Mouse (Mus musculus) kidney, embryonic 14.5 days (tissue): Measurements from ENCODE around the gene Myo9b. TPM values are rescaled to one million over a fixed set of nuclear protein-coding genes. Genes with fewer than 3 reads are reported as not detected.
"Not testable (repeated sequence)": the region's sequence is repeated elsewhere in the genome, so short reads cannot be mapped to it uniquely, and the experiment has no call there.

Source experiments
- ATAC-seq: fragments of 200-750 bp; cut with Nextera tagmentation; 2 replicates; pipeline ENCODE4 v1.8.0; 2017; ENCODE audit warnings: moderate number of reproducible peaks, mild to moderate bottlenecking, moderate TSS enrichment, moderate library complexity; ENCODE audit not compliant: low FRiP score, low TSS enrichment
- H3K27ac ChIP-seq: fragments of 300-500 bp; sonication (generic); 2 replicates; pipeline ENCODE4 v1.5.1; 2014; ENCODE audit warnings: low read depth, mild to moderate bottlenecking, low read length, moderate library complexity, mixed read lengths
- H3K27me3 ChIP-seq: fragments of 300-500 bp; sonication (generic); 2 replicates; pipeline ENCODE4 v1.6.1; 2014; ENCODE audit warnings: mild to moderate bottlenecking, low read length; ENCODE audit not compliant: control insufficient read depth, insufficient read depth
- H3K36me3 ChIP-seq: fragments of 300-500 bp; sonication (generic); 2 replicates; pipeline ENCODE4 v1.6.1; 2014; ENCODE audit warnings: low read length, mixed read lengths; ENCODE audit not compliant: control insufficient read depth, insufficient read depth
- H3K4me1 ChIP-seq: fragments of 300-500 bp; sonication (generic); 2 replicates; pipeline ENCODE4 v1.6.1; 2014; ENCODE audit warnings: low read length, mixed read lengths; ENCODE audit not compliant: control insufficient read depth, insufficient read depth
- H3K4me2 ChIP-seq: fragments of 300-500 bp; sonication (generic); replicated peaks from 2 replicates; pipeline ENCODE4 v1.6.1; 2014; ENCODE audit warnings: low read depth, mild to moderate bottlenecking, low read length
- H3K4me3 ChIP-seq: fragments of 300-500 bp; sonication (generic); 2 replicates; pipeline ENCODE4 v1.5.1; 2014; ENCODE audit warnings: mild to moderate bottlenecking, low read length
- H3K9ac ChIP-seq: fragments of 300-500 bp; sonication (generic); 2 replicates; pipeline ENCODE4 v1.6.1; 2014; ENCODE audit warnings: low read depth, mild to moderate bottlenecking, low read length, moderate library complexity
- H3K9me3 ChIP-seq: fragments of 300-500 bp; sonication (generic); 2 replicates; pipeline ENCODE4 v1.6.1; 2016; ENCODE audit warnings: low read length; ENCODE audit not compliant: control insufficient read depth
- WGBS: fragments of 180-500 bp; shearing (Covaris S2); extraction: QIAGEN DNeasy Blood & Tissue Kit; methylation state at CpG from one replicate; pipeline ENCODE4 v1.1.7; 2014; 5-methylcytosine and 5-hydroxymethylcytosine counted together
- polyA plus RNA-seq: library from polyadenylated mRNA; unstranded; fragments of >200 nt; fragmentation: Nextera tagmentation; extraction: Ambion mirVana; gene quantifications from 2 replicates; pipeline ENCODE4 v1.2.1, GENCODE M21; 2014

The Myo9b gene
- polyA plus RNA-seq: 14.6 and 23.7 TPM in 2 replicates

DNA sequence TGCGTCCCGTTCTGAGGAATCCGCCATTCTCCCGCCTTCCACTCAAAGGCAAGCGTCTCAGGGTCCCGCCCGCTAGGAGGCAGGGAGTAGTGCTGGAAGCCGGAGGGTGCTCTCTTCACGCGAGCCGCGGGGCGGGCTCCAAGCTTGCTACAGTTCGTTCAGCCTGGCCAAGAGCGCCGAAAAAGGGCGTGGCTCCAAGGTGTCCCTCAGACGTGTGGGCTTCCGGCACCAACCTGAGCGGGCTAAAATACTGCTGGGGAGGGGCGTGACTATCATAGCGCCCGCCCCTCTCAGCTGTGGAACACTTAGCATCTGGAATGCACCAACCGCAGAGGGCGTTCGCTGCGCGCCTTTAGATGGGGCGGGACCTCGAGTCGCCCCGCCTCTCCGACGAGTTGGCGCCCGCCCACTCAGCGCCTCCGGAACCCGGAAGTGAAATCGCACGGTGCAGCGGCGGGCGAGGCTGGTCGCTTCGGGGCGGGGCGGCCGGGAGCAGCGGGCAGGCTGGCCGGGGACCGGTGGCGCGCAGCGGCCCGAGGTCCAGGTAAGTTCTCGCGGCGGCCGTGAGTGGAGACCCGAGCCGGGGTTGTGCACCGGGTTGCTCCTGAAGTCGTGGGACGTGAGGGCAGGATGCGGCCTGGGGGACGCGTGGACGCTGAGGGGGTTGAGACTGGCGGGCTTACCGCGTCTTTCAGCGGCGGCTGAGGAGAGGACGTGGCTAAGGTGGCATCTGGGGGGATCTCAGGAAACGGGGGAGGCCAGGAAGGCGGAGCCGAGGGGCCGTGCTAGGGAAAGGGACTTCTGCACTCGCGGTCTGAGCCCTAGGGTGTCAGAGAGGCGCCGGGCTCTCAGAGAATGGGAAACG lies at the start of gene Myo9b, which contains the start of gene Haus8:
TSS of gene Myo9b (plus strand) at position 429 of the 865 bp plus-strand sequence.
TSS of gene Haus8 (minus strand) at position 649 of the 865 bp plus-strand sequence.
- Histone ChIP-seq H3K9ac (peak within 1 kb of the TSS; percentile 82), H3K4me3 (peak within 1 kb of the TSS; percentile 65), H3K9me3 (no peaks in the 10 kb centered on the region), H3K27me3 (no peaks in the 10 kb centered on the region), H3K36me3 (0 out of 2 replicates have a peak, but pooled peaks cover 2% of the 10 kb centered on the region), H3K4me2 (peak within 1 kb of the TSS; percentile 67), H3K27ac (peak within 1 kb of the TSS; percentile 84), H3K4me1 (peaks cover 12% of the 10 kb centered on the region)
- peak; percentile 98 for ATAC-seq
- under 1% methylated on average over 82 of the region's 84 CpGs for WGBS

DNA sequence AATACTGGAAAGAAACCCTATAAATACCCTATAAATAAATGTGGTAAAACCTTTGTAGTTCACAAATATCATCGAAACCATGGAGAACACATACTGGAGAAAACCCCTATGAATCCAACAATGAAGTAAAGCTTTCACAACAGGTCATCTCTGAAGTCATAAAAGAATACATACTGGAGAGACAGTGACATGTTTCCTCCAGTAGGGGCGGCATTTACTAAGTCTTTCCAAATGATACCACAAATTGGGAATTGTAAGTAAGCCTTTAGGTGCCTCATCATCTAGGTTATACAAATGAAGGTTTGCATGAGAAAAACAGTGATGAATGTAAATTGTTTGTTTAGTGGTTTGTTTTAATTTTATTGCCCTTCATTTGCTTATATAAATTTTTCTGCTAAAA lies 48.0 kb upstream of the Myo9b start:
- Histone ChIP-seq H3K4me2 (no peak overlapping the region), H3K4me3 (no peak overlapping the region), H3K36me3 (no peaks in the 10 kb centered on the region), H3K9ac (no peak overlapping the region), H3K4me1 (no peaks in the 10 kb centered on the region), H3K27ac (no peak overlapping the region), H3K9me3 (no peaks in the 10 kb centered on the region), H3K27me3 (no peaks in the 10 kb centered on the region)
- ATAC-seq: no peak
- WGBS: 51% methylated on average over 2 of the region's 2 CpGs

DNA sequence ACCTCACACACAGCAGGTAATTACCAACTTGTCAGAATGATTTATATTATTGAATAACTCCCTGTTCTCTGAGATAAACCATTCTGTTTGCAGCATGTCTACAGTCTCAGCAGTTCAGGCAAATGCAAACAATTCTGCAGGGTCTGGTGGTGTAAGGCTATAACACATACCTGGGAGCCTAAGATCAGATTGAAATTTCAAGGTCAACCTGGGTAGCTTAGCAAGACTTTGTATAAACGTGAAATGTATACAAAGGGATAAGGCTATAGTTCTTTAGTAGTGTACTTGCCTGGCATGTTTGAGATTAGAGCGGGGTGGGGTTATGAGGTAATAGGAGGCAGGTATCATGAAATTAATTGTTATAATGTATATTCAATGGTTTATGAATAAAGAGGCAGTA lies 29.8 kb upstream of the Myo9b start:
- H3K9ac ChIP-seq: no peak overlapping the region
- H3K4me1 ChIP-seq: no peaks in the 10 kb centered on the region
- no peak for ATAC-seq
- no peak overlapping the region for H3K27ac ChIP-seq
- H3K36me3 ChIP-seq: no peaks in the 10 kb centered on the region
- H3K4me2 ChIP-seq: no peak overlapping the region
- no peak overlapping the region for H3K4me3 ChIP-seq
- H3K27me3 ChIP-seq: no peaks in the 10 kb centered on the region
- WGBS: 88% methylated on average over 2 of the region's 2 CpGs
- no peaks in the 10 kb centered on the region for H3K9me3 ChIP-seq

DNA sequence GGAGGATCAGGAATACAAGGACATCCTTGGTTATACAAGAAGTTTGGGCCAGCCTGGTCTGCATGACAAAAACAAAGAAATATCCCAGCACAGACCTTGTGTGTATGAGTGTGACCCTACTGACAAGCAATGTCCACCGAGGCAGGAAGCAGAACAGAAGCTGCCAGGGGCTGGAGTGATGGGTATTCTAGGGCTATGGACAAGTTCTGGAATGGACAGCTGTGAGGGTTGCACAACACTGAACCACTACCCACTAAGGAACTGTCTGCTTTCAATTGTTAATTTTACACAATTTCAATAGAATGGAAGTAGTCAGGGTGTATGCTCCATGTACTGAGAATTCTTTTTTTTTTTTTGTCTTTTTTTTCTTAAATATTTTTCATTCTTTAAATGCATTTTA lies 24.3 kb upstream of the Myo9b start:
- Histone ChIP-seq H3K4me2 (no peak overlapping the region), H3K4me3 (no peak overlapping the region), H3K27me3 (no peaks in the 10 kb centered on the region), H3K9ac (no peak overlapping the region), H3K9me3 (no peaks in the 10 kb centered on the region), H3K36me3 (peaks cover 7% of the 10 kb centered on the region; the same call in 1 of the 2 replicates), H3K4me1 (no peaks in the 10 kb centered on the region), H3K27ac (no peak overlapping the region)
- ATAC-seq: no peak
- 96% methylated on average over 1 of the region's 1 CpGs for WGBS

DNA sequence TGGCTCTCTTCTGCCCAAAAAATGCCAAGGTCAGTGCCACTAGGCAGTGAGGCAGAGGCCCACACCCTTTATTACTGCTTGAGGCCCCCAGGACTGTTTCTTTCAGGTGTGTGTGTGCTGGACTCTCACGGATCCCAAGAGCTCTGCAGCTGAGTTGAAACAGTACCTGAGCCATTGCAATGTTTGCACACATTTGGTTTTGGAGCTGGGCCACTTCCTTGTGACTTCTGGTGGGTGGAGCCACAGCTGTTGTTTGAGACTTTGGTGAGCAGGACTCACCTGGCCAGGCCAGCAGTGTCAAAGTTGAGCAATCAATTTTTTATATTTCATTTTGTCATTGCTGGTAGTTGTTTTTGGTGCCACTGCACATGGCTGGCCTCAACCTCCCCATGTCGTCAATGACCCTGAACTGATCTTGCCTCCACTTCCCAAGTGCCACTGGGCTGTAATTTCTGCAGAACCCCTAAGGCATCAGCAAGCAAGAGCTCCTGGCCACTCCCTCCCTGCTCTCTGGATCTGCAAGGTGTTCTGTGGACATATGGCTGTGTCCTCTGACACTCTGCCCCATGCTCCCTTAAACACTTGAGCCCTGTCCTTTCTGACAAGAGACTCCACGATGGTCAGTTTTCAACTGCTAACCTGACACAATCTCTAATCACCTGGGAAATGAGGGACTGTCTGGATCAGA lies 15.8 kb upstream of the Myo9b start:
- Histone ChIP-seq H3K4me1 (no peaks in the 10 kb centered on the region), H3K4me3 (no peak overlapping the region), H3K9ac (no peak overlapping the region), H3K9me3 (no peaks in the 10 kb centered on the region), H3K27ac (no peak overlapping the region), H3K4me2 (no peak overlapping the region), H3K27me3 (no peaks in the 10 kb centered on the region), H3K36me3 (peaks cover 32% of the 10 kb centered on the region)
- ATAC-seq: no peak
- WGBS: 98% methylated on average over 3 of the region's 3 CpGs

DNA sequence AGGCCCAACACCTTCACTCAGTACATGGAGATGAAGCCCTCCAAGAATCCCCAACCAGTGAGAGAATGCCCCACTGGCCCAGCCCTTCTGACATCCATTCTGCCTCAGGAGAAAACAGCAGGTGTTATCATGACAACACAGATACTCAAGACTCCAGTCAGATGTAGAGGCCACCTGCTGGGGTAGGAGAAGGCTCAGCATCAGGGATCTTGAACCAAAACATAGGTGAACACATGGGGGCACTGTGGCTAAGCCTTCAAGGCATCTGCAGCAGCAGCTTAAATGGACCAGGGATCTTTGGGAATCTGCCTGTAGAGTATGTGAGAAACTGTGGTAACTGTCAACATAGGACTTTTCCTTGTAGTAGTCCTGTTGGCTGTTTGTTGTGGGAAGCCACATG lies 11.3 kb upstream of the Myo9b start:
- no peaks in the 10 kb centered on the region for H3K4me1 ChIP-seq
- no peaks in the 10 kb centered on the region for H3K27me3 ChIP-seq
- H3K36me3 ChIP-seq: peaks cover 18% of the 10 kb centered on the region
- H3K4me2 ChIP-seq: no peak overlapping the region
- H3K27ac ChIP-seq: no peak overlapping the region
- no peak overlapping the region for H3K9ac ChIP-seq
- H3K4me3 ChIP-seq: no peak overlapping the region
- no peak; the same call in 1 of the 2 replicates for ATAC-seq
- no peaks in the 10 kb centered on the region for H3K9me3 ChIP-seq

DNA sequence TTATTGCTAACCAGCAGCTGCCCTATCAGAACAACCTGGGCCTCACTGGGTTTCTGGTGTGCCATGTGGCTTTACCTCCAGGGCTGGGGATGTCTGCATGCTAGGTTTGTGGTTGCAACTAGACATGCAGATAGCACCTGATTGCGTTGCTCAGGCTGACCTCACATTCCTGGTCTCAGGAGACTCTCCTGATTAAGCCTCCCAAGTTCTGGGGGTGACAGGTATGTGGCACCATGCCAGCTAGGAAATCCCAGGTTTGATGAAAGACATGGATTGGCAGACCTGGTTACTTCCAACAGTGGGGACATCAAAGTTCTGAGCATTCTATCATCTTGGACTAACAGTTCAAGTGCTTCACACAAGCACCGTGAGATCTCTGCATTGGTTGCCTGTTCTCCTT lies 4.8 kb upstream of the Myo9b start:
- H3K36me3 ChIP-seq: peaks cover 7% of the 10 kb centered on the region; the same call in 1 of the 2 replicates
- H3K9me3 ChIP-seq: no peaks in the 10 kb centered on the region
- no peak overlapping the region for H3K27ac ChIP-seq
- no peak overlapping the region for H3K9ac ChIP-seq
- no peaks in the 10 kb centered on the region for H3K27me3 ChIP-seq
- ATAC-seq: no peak
- H3K4me3 ChIP-seq: no peak overlapping the region
- 98% methylated on average over 2 of the region's 2 CpGs for WGBS
- H3K4me1 ChIP-seq: no peaks in the 10 kb centered on the region
- no peak overlapping the region for H3K4me2 ChIP-seq

DNA sequence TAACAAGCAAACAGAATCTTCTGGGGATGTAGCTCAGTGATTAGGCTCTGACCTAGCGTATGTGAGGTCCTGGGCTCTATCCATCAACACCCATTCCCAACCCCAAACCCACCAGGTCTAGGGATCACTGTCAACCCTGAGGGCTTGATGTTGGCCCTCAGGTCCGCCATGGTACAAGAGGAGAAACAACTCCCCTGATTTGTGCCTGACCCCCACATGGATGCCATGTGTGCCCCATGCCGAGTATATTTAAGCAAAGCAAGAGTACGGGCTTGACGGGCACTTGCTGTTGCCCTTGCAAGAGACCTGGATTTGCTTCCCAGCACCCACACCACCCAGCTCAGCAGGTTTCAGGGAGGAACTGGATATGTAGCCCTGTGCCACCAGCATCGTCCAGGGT lies 4.2 kb upstream of the Myo9b start:
- not testable (repeated sequence) for H3K9ac ChIP-seq, H3K9me3 ChIP-seq, H3K4me2 ChIP-seq, H3K27ac ChIP-seq, H3K4me1 ChIP-seq, H3K36me3 ChIP-seq, ATAC-seq, H3K27me3 ChIP-seq, H3K4me3 ChIP-seq
- WGBS: 87% methylated on average over 6 of the region's 6 CpGs

DNA sequence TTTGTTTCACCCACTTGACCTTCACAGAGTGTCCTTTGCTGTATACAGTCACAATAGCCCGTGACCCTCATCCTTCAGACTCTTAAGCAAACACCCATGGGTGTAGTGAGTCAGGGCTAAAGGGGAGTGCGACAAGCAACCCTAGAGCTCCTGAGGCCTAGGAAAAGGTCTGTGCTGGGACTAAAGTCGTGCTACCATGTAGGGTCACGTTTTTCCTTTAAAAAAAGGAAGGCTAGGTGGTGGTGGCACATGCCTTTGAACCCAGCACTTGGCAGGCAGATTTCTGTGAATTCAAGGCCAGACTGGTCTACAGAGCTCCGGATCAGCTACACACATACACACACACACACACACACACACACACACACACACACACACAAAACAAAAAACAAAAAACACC lies 884 bp upstream of the Myo9b start:
- no peak for ATAC-seq
- WGBS: 16% methylated on average over 5 of the region's 5 CpGs

More for the DNA sequence above, 884 bp upstream of the Myo9b start:
- H3K4me1 ChIP-seq: peaks cover 12% of the 10 kb centered on the region
- peak overlapping the region; percentile 63; the same call in 1 of the 2 replicates for H3K27ac ChIP-seq
- H3K9me3 ChIP-seq: no peaks in the 10 kb centered on the region
- H3K36me3 ChIP-seq: 0 out of 2 replicates have a peak, but pooled peaks cover 2% of the 10 kb centered on the region
- H3K27me3 ChIP-seq: no peaks in the 10 kb centered on the region
- peak overlapping the region; percentile 65 for H3K4me2 ChIP-seq
- H3K9ac ChIP-seq: peak overlapping the region; percentile 60
- peak overlapping the region; percentile 65 for H3K4me3 ChIP-seq
